Mouse (Mus musculus) megakaryocyte, adult 5-6 weeks (primary cell): ENCODE results near the gene Stat2. TPM values are rescaled to one million over a fixed set of nuclear protein-coding genes. Genes with fewer than 3 reads are reported as not detected.
A peak's percentile ranks its signal among the peaks of the same experiment; 100 is the strongest.
"Not testable (repeated sequence)": the region's sequence is repeated elsewhere in the genome, so short reads cannot be mapped to it uniquely, and the experiment has no call there.

ENCODE experiments used
- ATAC-seq: 2 replicates; pipeline ENCODE4 v1.8.0; 2016; ENCODE audit warnings: mild to moderate bottlenecking, inconsistent platforms; ENCODE audit not compliant: poor library complexity, severe bottlenecking
- total RNA-seq, 2 experiments: library from RNA; stranded (forward) in 1 of 2; stranded (reverse) in 1 of 2; fragments of 153-499, 151-499 nt in 1 of 2; fragments of 221-1000, 200-1000 nt in 1 of 2; gene quantifications; 2 replicates each; pipeline versions ENCODE4 v1.2.3 to v1.2.4; 2015 to 2017

The Stat2 gene
- total RNA-seq, 2 experiments from 2014 or later = 20.2 to 25.5 TPM

GRCm38 (mm10) chr10:128297221-128297620 lies 26.9 kb downstream of the Stat2 start:
- no peak for ATAC-seq

DNA sequence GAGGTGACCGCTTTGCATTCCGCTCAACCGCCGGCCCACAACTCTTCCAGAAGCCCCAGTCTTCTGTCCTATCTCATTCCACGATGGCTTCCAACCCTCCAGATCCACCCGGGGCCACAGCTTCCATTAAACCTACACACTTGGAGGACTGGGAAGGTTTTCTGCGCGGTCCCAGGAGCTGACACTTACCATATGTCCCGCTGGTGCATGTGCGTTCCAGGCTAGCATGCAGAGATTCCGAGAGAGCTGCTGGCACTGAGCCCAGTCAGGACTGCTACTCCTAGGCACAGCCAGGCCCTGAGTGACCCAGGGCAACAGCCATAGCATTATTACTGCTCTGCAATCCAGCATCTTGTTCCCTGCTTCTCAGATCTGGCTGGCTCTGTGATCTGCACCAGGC lies 27.3 kb downstream of the Stat2 start:
- no peak for ATAC-seq

DNA sequence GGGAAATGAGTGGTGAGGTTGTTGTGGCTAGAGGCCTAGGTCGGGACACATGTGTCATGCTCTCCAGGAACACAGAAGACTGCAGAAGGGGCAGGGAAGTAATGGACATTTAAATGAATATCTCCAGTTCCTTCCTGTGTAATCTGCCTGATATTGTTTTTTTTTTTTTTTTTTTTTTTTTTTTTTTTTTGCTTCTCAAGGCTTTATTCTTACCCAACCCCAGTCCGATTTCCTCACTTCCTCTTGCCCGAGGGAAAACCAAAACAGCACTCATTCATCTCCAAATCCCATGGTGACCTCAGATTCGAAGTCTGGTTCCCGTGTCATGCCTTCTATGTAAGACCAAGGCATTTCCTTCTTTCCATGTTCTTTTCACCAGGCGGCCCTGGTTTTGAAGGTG lies 27.9 kb downstream of the Stat2 start:
- ATAC-seq = peak; percentile 38

DNA sequence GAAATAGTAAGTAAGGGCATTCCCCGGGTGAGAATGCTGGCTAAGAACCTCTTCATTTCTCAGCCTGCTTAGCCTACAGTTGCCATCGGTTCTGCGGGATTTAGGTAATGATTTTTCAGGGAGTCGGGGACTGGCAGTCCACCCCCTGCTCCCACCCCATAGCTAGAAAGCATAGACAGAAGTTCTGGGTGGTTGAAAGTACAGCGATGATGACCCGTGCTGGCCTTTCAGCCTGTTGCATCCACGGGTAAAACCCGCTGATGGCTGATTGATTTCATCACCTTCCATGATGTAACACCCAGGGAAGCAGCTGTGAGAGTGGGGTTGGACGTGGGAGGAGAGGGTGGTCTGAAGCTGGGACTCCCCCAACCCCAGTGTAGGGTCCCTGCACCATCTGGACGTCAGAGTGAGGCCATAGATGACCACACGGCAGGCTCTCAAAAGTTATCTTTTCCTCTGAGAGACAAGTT lies 28.4 kb downstream of the Stat2 start, which contains the start of gene Il23a:
TSS of gene Il23a (minus strand) at position 51 of the 470 bp plus-strand sequence.
- ATAC-seq = 0 out of 2 replicates have a peak, but pooled peaks have one; percentile 3

- ATAC-seq = no peak
Measured at GRCm38 (mm10) chr10:128302357-128302756, 32.0 kb downstream of the Stat2 start.

DNA sequence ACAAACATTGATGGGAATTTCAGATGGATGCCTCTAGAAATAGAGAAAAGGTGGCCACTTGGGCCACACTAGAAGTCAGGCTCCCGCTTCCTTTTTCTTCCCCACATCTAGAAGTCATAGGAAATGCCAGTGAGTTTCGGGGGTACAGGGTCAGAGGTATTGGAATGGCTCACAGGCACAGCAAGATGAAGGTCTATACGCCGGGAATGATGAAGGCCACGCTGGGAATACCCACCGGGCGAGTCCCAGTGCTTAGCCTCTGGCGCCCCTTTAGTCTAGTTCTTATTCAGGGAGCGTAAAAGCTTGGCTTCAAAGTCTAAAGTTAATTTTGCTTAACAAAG lies 32.4 kb downstream of the Stat2 start:
- ATAC-seq = peak; percentile 1; the same call in 1 of the 2 replicates

GRCm38 (mm10) chr10:128303126-128304021 lies 33.0 kb downstream of the Stat2 start, which contains the start of gene Pan2:
Pan2 (plus strand) TSS chr10:128303335.
- peak; percentile 90 for ATAC-seq

DNA sequence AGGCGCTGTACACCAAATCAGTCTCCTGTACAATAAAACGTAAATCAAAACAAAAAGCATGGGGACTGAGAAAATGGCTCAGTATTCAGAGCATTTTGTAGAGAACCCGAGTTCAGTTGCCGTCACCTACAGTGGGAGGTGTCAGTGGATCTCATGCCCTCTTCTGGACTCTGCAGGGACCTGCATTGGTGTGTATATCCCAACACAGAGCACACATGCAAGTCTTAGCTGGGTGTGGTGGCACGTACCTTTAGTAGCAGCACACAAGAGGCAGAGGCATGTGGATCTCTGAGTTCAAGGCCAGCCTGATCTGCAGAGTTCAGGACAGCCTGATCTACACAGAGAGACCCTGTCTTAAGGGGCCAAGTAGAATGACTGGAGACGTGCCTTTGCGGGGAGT lies 39.3 kb downstream of the Stat2 start:
- ATAC-seq = no peak

DNA sequence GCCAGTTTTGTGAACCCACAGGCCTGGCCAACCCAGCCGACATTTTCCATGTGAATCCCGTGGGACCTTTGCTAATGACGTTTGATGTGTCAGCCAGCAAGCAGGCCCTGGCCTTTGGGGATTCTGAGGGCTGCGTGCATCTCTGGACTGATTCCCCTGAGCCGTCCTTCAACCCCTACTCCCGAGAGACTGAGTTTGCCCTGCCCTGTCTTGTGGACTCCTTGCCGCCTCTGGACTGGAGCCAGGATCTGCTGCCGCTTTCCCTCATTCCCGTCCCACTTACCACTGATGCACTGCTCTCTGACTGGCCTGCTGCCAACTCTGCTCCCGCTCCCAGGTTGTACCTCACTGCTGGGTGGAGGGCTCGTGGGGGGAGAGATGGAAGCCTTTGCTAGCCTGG lies 39.8 kb downstream of the Stat2 start:
- ATAC-seq = no peak

GRCm38 (mm10) chr10:128310902-128311301 lies 40.5 kb downstream of the Stat2 start:
- no peak for ATAC-seq

DNA sequence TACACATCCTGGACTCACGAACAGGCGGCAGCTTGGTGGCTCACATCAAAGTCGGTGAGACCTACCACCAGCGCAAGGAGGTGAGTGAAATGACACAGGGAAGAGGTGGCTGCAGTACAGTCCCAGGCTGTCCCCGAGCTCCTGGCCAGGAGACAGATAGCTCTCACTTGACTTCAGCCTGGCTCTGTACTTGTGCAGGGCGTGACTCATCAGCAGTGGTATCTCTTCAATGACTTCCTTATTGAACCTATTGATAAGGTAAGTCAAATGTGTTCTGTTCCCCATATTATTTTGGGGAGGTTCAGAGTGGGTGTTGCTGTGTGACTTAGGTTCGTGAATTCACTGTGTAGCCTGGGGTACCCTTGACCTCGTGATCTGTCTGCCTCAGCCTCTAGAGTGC lies 45.2 kb downstream of the Stat2 start:
- no peak for ATAC-seq

GRCm38 (mm10) chr10:128321641-128322040 lies 51.3 kb downstream of the Stat2 start:
- no peak for ATAC-seq

DNA sequence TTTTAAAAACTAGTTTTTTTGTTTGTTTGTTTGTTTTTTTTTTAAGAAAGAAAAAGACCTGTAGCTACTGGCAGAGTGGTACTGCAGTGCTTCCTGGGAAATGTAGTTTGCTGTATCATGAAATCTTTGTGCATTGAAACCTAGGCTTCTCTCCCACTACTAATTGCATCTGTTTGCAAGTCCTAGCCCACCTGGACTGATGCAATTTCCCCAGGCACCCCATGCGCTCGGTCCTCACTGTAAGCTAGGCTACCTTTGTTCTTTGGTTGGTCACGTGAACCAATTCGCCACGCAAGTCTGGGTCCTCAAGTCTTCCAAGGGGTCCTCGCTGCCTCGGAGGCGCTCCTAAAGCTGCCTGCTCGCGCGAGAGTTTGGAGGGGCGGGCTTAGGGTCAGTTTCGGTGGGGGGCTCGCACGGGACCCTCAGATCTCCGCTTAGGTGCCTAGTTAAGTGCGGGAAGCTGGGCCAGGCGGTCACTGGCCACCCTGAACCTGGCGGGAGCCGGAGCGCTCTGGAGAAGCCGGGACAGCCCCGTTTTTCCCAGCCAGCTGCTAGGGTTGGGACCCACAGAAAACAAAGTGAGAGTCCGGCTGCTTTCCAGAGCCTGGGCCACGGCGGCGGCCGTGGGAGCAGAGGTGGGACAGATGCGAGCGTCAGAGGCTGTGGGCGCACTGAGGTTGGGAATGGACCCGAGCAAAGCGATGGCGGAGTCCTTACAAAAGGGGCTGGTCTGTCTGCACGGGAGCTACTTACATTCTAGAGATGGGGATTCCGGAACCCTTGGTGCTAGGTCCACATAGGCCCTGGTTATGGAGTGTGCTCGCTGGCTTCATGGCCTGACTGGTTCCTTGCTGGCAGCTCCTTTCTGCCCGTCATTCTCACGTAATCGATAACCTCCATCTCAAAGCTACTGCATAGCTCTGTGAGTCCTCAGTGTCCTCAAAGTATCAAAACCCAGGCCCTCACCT lies 52.1 kb downstream of the Stat2 start, which contains the start of gene Cnpy2:
TSS of gene Cnpy2 (plus strand) at position 319 of the 968 bp plus-strand sequence.
- ATAC-seq = peak; percentile 80

- no peak for ATAC-seq
Measured at GRCm38 (mm10) chr10:128323516-128323915, 53.2 kb downstream of the Stat2 start.

- ATAC-seq = no peak
Measured at GRCm38 (mm10) chr10:128326825-128327224, 56.5 kb downstream of the Stat2 start.

DNA sequence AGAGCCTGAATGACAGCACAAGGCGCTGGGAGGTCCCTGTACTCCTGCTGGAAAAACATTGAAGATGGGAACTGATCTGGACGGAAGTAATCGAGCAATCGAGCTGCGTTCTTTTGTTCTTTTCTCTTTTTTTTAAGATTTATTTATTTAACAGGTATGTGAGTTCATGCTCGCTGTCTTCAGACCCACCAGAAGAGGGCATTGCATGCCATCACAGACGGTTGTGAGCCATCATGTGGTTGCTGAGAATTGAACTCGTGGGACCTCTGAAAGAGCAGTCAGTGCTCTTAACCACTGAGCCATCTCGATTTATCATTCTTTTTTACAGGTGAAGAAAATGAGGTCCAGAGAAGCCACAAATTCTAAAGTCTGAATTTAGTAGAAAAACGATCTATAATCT lies 57.3 kb downstream of the Stat2 start:
- ATAC-seq = no peak

DNA sequence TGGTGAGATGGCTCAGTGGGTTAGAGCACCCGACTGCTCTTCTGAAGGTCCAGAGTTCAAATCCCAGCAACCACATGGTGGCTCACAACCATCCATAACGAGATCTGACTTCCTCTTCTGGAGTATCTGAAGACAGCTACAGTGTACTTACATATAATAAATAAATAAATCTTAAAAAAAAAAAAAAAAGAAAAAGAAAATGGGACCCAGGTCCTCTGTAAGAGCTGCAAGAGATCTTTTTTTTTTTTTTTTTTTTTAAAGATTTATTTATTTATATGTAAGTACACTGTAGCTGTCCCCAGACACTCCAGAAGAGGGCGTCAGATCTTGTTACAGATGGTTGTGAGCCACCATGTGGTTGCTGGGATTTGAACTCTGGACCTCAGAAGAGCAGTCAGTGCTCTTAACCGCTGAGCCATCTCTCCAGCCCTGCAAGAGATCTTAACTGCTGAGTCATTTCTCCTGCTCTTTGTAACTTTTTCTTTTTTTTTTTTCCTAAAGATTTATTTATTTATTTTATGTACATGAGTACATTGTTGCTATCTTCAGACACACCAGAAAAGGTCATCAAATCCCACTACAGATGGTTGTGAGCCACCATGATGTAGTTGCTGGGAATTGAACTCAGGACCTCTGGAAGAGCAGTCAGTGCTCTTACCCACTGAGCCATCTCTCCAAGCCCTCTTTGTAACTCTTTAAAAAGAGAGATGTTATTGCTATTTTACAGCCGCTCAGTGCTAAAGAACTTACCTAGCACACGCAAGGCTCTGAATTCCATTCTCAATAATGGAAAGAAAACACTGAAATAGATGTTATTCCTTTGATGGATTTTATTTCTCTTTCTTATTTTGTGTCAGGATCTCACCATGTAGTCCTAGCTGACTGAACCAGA lies 62.2 kb downstream of the Stat2 start:
- not testable (repeated sequence) for ATAC-seq

DNA sequence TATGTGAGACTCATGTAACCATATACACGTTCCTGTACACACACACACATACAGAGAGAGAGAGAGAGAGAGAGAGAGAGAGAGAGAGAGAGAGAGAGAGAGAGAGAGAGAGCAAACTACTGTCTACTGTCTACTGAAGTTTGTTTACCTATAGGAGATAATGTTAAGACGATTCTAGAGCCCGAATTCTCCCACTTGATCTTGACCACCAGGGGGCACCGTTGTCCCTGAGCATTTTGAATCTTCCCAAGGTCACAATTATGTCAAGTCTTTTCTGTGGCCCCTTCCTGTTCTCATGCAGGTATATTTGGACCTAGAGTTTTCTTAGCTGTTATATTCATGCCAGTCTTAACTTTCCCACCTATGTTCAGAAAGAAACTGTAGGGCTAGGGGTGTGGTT lies 65.2 kb downstream of the Stat2 start:
- peak; percentile 33; the same call in 1 of the 2 replicates for ATAC-seq

GRCm38 (mm10) chr10:128336195-128336594 lies 65.8 kb downstream of the Stat2 start:
- ATAC-seq = no peak

GRCm38 (mm10) chr10:128336597-128336996 lies 66.2 kb downstream of the Stat2 start:
- no peak for ATAC-seq
